9 mouse cellular contexts compared by ENCODE assay signal in the genomic region with DNA sequence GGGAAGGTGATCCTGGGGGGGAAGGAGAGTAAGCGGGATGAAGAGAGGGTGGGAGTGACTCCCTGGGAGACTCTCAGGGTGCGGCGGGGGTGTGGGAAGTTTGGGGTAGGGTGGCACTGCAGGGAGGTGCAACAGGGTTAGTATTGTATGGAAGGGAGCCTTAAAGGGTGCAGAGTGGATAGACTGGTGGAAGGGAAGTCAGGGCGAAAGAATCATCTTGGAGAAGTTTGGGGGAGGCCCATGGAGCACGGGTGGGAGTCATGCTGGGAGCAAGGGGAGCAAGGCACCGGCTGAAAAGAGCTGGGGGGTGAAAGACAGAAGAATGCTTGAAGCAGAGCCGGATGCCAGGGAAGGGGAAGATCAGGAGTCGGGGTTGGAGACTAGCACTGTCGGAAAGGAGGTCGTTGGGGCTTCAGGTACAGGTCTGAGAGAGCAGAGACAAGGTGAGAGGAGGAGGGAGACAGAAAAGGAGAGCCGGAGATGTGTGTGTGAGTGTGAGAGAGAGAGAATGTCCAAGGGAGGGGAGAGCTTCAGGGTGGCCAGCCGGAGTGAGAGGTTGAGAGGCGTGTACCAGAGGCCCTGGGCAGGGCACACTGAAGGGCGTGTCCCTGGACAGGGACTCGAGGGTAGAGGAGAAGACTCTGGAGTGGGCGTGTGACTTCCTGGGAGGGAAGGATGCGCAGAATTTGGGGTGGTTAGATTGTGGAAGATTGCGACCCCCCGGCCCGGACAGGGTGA. TPM values are rescaled to one million over a fixed set of nuclear protein-coding genes. Genes with fewer than 3 reads are reported as not detected.
DNase-seq lines count a peak whose midpoint lies in the region; ATAC-seq lines count a peak whose summit lies in the region.
"Had no signal": no experiment of that assay in that cellular context is flagged by ENCODE, and none has a peak within 500 bp of the region (broad histone marks: within the 10 kb centered on the region; RNA-seq: fewer than 3 reads in every experiment).

A gene (minus strand): TSS at position 528 of the 738 bp plus-strand sequence.

- H3K9me3 ChIP-seq in forebrain, embryonic 11.5 days (ENCODE audit: control insufficient read depth, low read length) = no peaks in the 10 kb centered on the region
- H3K9me3 ChIP-seq in hindbrain, embryonic 10.5 days = no peaks in the 10 kb centered on the region
- H3K9me3 ChIP-seq in midbrain, embryonic 10.5 days (replicated peaks) = no peaks in the 10 kb centered on the region

- 3% methylated on average over 20 of the region's 20 CpGs for WGBS in forebrain, embryonic 11.5 days
- WGBS in hindbrain, embryonic 10.5 days = 3% methylated on average over 20 of the region's 20 CpGs
- WGBS in midbrain, embryonic 10.5 days = under 1% methylated on average over 20 of the region's 20 CpGs

- no peaks in the 10 kb centered on the region for H3K36me3 ChIP-seq in forebrain, embryonic 11.5 days (ENCODE audit: control insufficient read depth, insufficient read depth, low read length)
- no peaks in the 10 kb centered on the region for H3K36me3 ChIP-seq in hindbrain, embryonic 10.5 days
- H3K36me3 ChIP-seq in midbrain, embryonic 10.5 days = no peaks in the 10 kb centered on the region

- peak; percentile 15; the same call in 1 of the 2 replicates for ATAC-seq in forebrain, embryonic 11.5 days (replicated peaks; ENCODE audit: low FRiP score)
- no peak for ATAC-seq in monocyte, adult 5-6 weeks (replicated peaks; ENCODE audit: insufficient number of reproducible peaks, low FRiP score, low TSS enrichment, poor library complexity, severe bottlenecking)

- H3K27ac ChIP-seq in forebrain, embryonic 11.5 days (ENCODE audit: low read depth, low read length) = no peak within 1 kb of the TSS
- peak within 1 kb of the TSS; percentile 83 for H3K27ac ChIP-seq in hindbrain, embryonic 10.5 days
- H3K27ac ChIP-seq in midbrain, embryonic 10.5 days (replicated peaks) = peak within 1 kb of the TSS; percentile 77

- H3K4me1 ChIP-seq in forebrain, embryonic 11.5 days (replicated peaks; ENCODE audit: control insufficient read depth, insufficient read depth, low read length) = no peaks in the 10 kb centered on the region; the same call in none of the 2 replicates
- peaks cover 22% of the 10 kb centered on the region for H3K4me1 ChIP-seq in hindbrain, embryonic 10.5 days (replicated peaks)
- peaks cover 21% of the 10 kb centered on the region for H3K4me1 ChIP-seq in midbrain, embryonic 10.5 days

- H3K9ac ChIP-seq in forebrain, embryonic 11.5 days (ENCODE audit: low read length) = peak within 1 kb of the TSS; percentile 71

- H3K4me3 ChIP-seq in forebrain, embryonic 11.5 days (ENCODE audit: low read depth, low read length) = peak within 1 kb of the TSS; percentile 50
- peak within 1 kb of the TSS; percentile 73 for H3K4me3 ChIP-seq in hindbrain, embryonic 10.5 days
- peak within 1 kb of the TSS; percentile 64 for H3K4me3 ChIP-seq in midbrain, embryonic 10.5 days

- H3K4me2 ChIP-seq in forebrain, embryonic 11.5 days (ENCODE audit: low read depth, low read length, severe bottlenecking) = peak within 1 kb of the TSS; percentile 94

- peaks cover 19% of the 10 kb centered on the region for H3K27me3 ChIP-seq in forebrain, embryonic 11.5 days (ENCODE audit: control insufficient read depth, insufficient read depth, low read length)
- H3K27me3 ChIP-seq in hindbrain, embryonic 10.5 days (ENCODE audit: insufficient read depth, poor library complexity, severe bottlenecking) = peaks cover 71% of the 10 kb centered on the region
- H3K27me3 ChIP-seq in midbrain, embryonic 10.5 days (ENCODE audit: low read depth, poor library complexity, severe bottlenecking) = peaks cover 77% of the 10 kb centered on the region
- H3K27me3 ChIP-seq: CH12.LX had no signal

- DNase-seq in heart, adult 11 months = peak; percentile 97
- no peak for DNase-seq in heart, adult 8-10 months (ENCODE audit: low spot score)
- peak; percentile 58 for DNase-seq in forebrain, embryonic 11.5 days (ENCODE audit: low spot score)
- no peak for DNase-seq in hindbrain, embryonic 10.5 days (ENCODE audit: low spot score)
- DNase-seq in layer of hippocampus, postnatal 36 days = no peak
- DNase-seq in midbrain, embryonic 10.5 days (ENCODE audit: low spot score) = no peak
- DNase-seq in cerebellum, adult 9-10 months = no peak

RNA-seq across cellular contexts. Expression of the gene that starts here (rescaled TPM):
- total RNA-seq in heart, adult 8-10 months (2022) = 1 to 10 TPM; 3.3 to 5.6 (median 4.7) TPM
- 0.76 and 0.85 TPM in 2 replicates for polyA plus RNA-seq in forebrain, embryonic 11.5 days (2014; fragmentation: Nextera tagmentation; extraction: Ambion mirVana)
- 0.34 and 0.55 TPM in 2 replicates for polyA plus RNA-seq in hindbrain, embryonic 10.5 days (2016; fragmentation: Nextera tagmentation; extraction: Ambion mirVana)
- total RNA-seq in layer of hippocampus, postnatal 36 days (2021) = 10 to 100 TPM; 30.9 to 39.8 TPM
- polyA plus RNA-seq in midbrain, embryonic 10.5 days (2016; fragmentation: Nextera tagmentation; extraction: Ambion mirVana) = 0.39 and 0.49 TPM in 2 replicates
- not detected in 3 replicates for total RNA-seq in monocyte, adult 5-6 weeks (2017)
- total RNA-seq: CH12.LX had no signal

Comparison
In these comparisons a context has a peak if more than half of its experiments do, and no peak if none do; other contexts are left out.
1. RNA of the gene that starts here (total RNA-seq): 30.9 to 39.8 TPM in layer of hippocampus, postnatal 36 days; 3.3 to 5.6 TPM in heart, adult 8-10 months and not detected in monocyte, adult 5-6 weeks; every median in the first group is over 4 times any median in the second.
2. Peak in DNase-seq, ATAC-seq, H3K4me3 ChIP-seq, H3K9ac ChIP-seq and H3K4me2 ChIP-seq in forebrain, embryonic 11.5 days; RNA of the gene not detected or under 1 TPM.
3. Peak in every context shown above with its lines, with median percentiles within 50 percentile points of each other: H3K4me3 ChIP-seq.